Mouse (Mus musculus): Measurements from ENCODE around the gene St6gal1. TPM values are rescaled to one million over a fixed set of nuclear protein-coding genes. Genes with fewer than 3 reads are reported as not detected.

The St6gal1 gene
- total RNA-seq, 2 experiments from 2014 or later: 19.1 to 23.2 TPM

GRCm38 (mm10) chr16:23324867-23325650 is 100.5 kb downstream of the St6gal1 start:
- intact Hi-C loops (cut with DNase I): no loop called here

GRCm38 (mm10) chr16:23326664-23327063 is 102.1 kb downstream of the St6gal1 start:
- intact Hi-C loops (cut with DNase I): no loop called here
- DNase-seq: no peak

More at GRCm38 (mm10) chr16:23324867-23325650, 100.5 kb downstream of the St6gal1 start:
- DNase-seq: no peak

- intact Hi-C loops (cut with DNase I): no loop called here
- DNase-seq: no peak
Measured at GRCm38 (mm10) chr16:23327266-23327665, 102.7 kb downstream of the St6gal1 start.

- DNase-seq: no peak
- intact Hi-C loops (cut with DNase I): no loop called here
Measured at GRCm38 (mm10) chr16:23328201-23328600, 103.7 kb downstream of the St6gal1 start.

- DNase-seq: no peak
- intact Hi-C loops (cut with DNase I): no loop called here
Measured at GRCm38 (mm10) chr16:23332136-23332535, 107.6 kb downstream of the St6gal1 start.

- intact Hi-C loops (cut with DNase I): no loop called here
- no peak for DNase-seq
Measured at GRCm38 (mm10) chr16:23332686-23333085, 108.1 kb downstream of the St6gal1 start.

GRCm38 (mm10) chr16:23333875-23334551 is 109.5 kb downstream of the St6gal1 start:
- DNase-seq: no peak
- intact Hi-C loops (cut with DNase I): no loop called here

- DNase-seq: no peak
- intact Hi-C loops (cut with DNase I): no loop called here
Measured at GRCm38 (mm10) chr16:23337317-23337716, 112.8 kb downstream of the St6gal1 start.

GRCm38 (mm10) chr16:23341254-23341653 is 116.7 kb downstream of the St6gal1 start:
- intact Hi-C loops (cut with DNase I): no loop called here
- no peak for DNase-seq

- intact Hi-C loops (cut with DNase I): no loop called here
- DNase-seq: no peak
Measured at GRCm38 (mm10) chr16:23350802-23351201, 126.3 kb downstream of the St6gal1 start.

GRCm38 (mm10) chr16:23361031-23361430 is 136.5 kb downstream of the St6gal1 start:
- intact Hi-C loops (cut with DNase I): no loop called here
- no peak for DNase-seq

- no peak for DNase-seq
- intact Hi-C loops (cut with DNase I): no loop called here
Measured at GRCm38 (mm10) chr16:23361434-23361970, 137.0 kb downstream of the St6gal1 start.

GRCm38 (mm10) chr16:23364328-23364990 is 139.9 kb downstream of the St6gal1 start:
- intact Hi-C loops (cut with DNase I): no loop called here
- DNase-seq: peak; percentile 5

GRCm38 (mm10) chr16:23369124-23369523 is 144.6 kb downstream of the St6gal1 start:
- intact Hi-C loops (cut with DNase I): no loop called here
- DNase-seq: no peak

- intact Hi-C loops (cut with DNase I): no loop called here
- no peak for DNase-seq
Measured at GRCm38 (mm10) chr16:23370724-23371123, 146.2 kb downstream of the St6gal1 start.

- no peak for DNase-seq
- intact Hi-C loops (cut with DNase I): no loop called here
Measured at GRCm38 (mm10) chr16:23372340-23372739, 147.8 kb downstream of the St6gal1 start.

- DNase-seq: no peak
- intact Hi-C loops (cut with DNase I): no loop called here
Measured at GRCm38 (mm10) chr16:23374068-23374467, 149.5 kb downstream of the St6gal1 start.

- intact Hi-C loops (cut with DNase I): no loop called here
- DNase-seq: no peak
Measured at GRCm38 (mm10) chr16:23374938-23375337, 150.4 kb downstream of the St6gal1 start.

- intact Hi-C loops (cut with DNase I): no loop called here
- DNase-seq: no peak
Measured at GRCm38 (mm10) chr16:23376189-23376588, 151.6 kb downstream of the St6gal1 start.

- intact Hi-C loops (cut with DNase I): no loop called here
- no peak for DNase-seq
Measured at GRCm38 (mm10) chr16:23379536-23380230, 155.1 kb downstream of the St6gal1 start.

GRCm38 (mm10) chr16:23384304-23384703 is 159.8 kb downstream of the St6gal1 start:
- intact Hi-C loops (cut with DNase I): no loop called here

More at GRCm38 (mm10) chr16:23384304-23384703, 159.8 kb downstream of the St6gal1 start:
- no peak for DNase-seq

Data from left cerebral cortex, postnatal 4 days (tissue).